Mouse (Mus musculus) c-Kit-positive CD71-positive TER-119-positive erythroid progenitor cells, embryonic 14.5 days (primary cell): ENCODE data around the gene Lrrn4cl.
"Not testable (repeated sequence)": the region's sequence is repeated elsewhere in the genome, so short reads cannot be mapped to it uniquely, and the experiment has no call there.

Experiments
- DNase-seq: peaks from one replicate; pipeline ENCODE4 v3.0.0-alpha.2; 2013; ENCODE audit warnings: low spot score

The Lrrn4cl gene

DNA sequence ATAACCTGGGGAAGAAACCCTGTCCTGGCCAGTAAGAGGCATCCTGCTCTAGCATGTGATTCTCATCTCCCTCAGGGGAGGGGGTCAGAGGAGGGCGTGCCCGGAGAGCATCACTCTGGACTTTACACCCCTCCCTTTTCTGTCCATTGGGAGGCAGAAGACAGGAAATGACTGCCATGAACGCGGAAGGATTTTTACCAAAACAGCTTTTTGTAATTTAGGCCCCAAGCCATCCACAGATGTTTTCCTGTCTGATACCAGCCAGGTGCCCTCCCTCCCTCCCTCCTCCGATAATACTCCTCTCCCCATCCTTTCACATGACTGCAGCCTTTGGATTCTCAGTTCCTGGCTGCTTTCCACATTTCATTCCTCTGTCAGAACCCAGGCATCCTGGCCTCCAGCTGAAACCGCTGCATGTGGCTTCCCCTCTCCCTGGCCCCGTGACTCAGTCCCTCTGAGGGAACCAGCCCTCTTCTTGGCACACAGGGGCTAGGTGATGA lies at the start of gene Lrrn4cl:
Lrrn4cl (plus strand) TSS at position 367 of the 500 bp plus-strand sequence.
- no peak for DNase-seq

GRCm38 (mm10) chr19:8802130-8802821 lies 48.3 kb upstream of the Lrrn4cl start, which contains the start of gene Zbtb3:
TSS of gene Zbtb3 (plus strand) at chr19:8802555.
- DNase-seq = peak; percentile 98

- no peak for DNase-seq
Measured at GRCm38 (mm10) chr19:8803204-8803780, 47.3 kb upstream of the Lrrn4cl start.

GRCm38 (mm10) chr19:8803879-8804660 lies 46.5 kb upstream of the Lrrn4cl start:
- DNase-seq = no peak

GRCm38 (mm10) chr19:8806810-8807209 lies 43.8 kb upstream of the Lrrn4cl start:
- no peak for DNase-seq

DNA sequence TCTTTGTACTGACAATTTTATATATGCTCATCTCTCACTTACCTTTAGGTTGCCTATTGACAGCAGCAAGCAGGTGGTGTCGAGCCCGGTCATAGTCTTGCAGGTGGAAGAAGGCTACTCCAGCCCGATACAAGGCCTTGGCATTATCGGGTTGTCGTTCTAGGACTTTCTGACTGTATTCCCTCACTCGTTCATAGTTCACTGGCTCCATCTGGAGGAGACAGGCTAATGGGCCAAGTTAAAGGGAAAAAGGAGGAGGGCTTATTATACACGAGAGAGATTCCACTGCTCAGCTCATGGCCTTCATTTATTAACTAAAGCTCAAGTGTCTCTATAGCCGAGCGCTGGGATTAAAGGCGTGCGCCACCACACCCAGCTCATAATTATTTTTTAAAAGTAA lies 34.8 kb upstream of the Lrrn4cl start:
- DNase-seq = no peak

DNA sequence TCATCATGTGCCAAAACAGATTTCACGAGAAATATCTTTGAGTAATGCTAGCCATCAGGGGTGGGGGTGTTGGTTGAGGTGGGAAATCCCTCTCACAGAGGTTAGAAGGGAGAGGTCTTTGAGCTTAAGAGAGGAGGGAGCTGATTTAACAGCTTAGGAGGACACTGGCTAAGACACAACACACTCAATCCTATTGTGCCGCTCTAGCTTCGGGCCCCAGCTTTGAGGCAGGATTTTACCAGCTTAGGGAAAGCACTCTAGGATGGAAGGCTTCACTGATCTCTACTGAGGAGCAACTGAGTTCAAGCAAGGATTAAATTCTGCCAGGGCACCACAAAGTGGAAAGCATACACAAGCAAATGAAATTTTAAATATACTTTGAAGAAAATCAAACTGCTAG lies 33.6 kb upstream of the Lrrn4cl start:
- no peak for DNase-seq

- DNase-seq = no peak
Measured at GRCm38 (mm10) chr19:8818301-8818798, 32.2 kb upstream of the Lrrn4cl start.

DNA sequence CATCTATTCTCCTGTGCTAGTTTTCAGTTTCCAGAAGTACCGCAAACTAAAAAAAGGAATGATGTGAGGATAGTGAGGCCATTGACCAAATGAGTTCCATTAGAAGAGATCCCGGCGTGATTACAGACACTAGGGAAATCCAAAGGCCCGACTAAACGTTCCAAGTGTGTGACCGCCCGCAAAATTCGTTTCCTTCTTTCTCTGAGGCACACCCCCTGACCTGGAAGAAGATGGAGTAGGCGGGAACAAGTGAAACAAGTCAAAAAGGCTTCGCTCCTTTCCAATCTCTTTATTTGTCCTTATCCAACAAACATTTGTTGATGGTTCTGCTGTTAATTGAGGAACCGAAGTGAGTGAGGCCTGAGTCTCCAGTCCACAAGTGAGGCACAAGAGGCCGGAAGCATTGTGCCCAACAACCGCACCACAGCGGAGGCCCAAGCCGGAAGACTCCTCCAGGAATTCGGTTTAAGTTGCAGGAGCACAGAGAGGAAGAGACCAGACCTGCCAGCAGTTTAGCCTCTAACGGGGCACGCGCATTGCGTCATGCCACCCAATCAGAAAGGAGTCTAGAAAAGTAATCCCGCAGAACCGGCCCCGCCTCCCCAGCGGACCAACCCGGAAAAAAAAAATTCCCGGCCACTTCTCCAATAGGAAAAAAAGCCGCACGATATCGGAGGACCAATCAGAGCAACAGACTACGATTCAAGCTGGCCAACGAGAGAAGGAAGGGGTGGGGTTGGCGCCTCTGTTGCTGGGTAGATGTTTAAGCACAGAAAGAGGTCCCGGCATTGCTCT lies 31.6 kb upstream of the Lrrn4cl start, which contains the start of gene Ttc9c:
Ttc9c (minus strand) TSS at position 533 of the 795 bp plus-strand sequence.
- DNase-seq = peak; percentile 96

GRCm38 (mm10) chr19:8819596-8820423 lies 30.8 kb upstream of the Lrrn4cl start, which contains the start of gene Hnrnpul2:
TSS of gene Hnrnpul2 (plus strand) at chr19:8820010.
- peak; percentile 95 for DNase-seq

- DNase-seq = no peak
Measured at GRCm38 (mm10) chr19:8820424-8820956, 30.1 kb upstream of the Lrrn4cl start.

DNA sequence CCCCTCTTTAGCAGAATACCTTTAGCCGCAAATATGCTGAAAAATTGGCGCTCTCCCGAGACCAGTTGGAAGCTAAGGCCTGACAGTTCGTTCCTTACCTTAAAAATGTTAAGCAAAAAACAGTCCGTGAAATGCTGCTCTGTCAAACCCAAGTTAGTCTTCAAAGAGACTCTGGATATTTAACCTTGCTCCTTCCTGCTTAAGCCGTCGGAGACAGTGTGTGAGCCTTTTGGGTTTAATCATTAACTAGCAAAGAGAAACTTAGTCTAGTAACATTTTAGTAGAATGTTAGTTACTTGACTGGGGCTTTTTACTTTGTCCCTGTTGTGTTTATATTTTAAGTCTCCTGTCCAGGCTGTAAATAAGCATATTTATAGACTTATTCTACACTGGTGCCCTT lies 29.4 kb upstream of the Lrrn4cl start:
- no peak for DNase-seq

DNA sequence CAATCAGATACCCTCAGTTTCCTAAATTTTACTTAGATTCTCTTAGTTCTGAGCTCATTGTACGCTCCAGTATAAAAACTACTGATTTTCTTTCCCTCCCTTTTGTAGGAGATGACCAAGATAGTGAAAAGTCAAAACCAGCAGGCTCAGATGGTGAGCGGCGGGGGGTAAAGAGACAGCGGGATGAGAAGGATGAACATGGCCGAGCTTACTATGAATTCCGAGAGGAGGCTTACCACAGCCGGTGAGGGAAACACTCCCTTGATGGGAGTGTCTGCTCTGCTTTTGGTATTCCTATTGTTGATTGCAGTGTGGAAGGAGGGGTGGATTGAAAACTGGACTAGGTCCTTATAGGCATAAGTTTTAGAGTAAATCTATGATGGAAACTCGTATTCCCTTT lies 27.9 kb upstream of the Lrrn4cl start:
- no peak for DNase-seq

DNA sequence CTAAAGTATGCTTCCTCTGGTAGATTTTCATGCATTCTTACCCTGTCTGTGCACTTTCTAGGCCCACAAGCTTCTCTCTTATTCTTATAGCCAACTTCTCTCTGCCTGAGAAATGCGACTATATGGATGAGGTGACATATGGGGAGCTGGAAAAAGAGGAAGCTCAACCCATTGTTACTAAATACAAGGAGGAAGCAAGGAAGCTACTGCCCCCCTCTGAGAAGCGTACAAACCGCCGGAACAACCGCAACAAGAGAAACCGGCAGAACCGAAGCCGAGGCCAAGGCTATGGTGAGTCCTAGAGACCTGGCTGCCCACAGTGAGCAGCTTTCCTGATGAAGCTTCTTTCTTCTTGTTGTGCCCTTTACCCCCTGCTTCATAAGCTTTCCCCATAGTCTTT lies 20.9 kb upstream of the Lrrn4cl start, which contains the start of gene AC129217.1:
AC129217.1 (plus strand) TSS at position 114 of the 400 bp plus-strand sequence.
- no peak for DNase-seq

DNA sequence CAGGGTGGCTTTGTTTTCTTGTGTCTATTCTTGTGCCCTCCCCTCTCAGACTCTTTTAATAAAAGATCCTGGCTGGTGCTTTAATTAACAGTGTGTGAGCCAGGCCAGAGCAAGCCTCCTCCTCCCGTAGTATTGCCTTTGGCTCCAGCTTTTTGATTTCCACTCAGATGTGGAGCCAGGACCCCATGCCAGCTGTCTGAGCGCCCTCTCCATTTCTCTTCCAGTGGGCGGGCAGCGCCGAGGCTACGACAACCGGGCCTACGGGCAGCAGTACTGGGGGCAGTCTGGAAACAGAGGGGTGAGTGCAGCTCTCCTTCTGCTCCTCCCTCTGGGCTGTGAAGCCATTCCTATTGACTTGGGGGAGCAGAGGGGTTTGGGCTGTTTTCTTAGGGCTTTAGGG lies 19.9 kb upstream of the Lrrn4cl start:
- DNase-seq = no peak

- DNase-seq = no peak
Measured at GRCm38 (mm10) chr19:8831262-8831661, 19.3 kb upstream of the Lrrn4cl start.

DNA sequence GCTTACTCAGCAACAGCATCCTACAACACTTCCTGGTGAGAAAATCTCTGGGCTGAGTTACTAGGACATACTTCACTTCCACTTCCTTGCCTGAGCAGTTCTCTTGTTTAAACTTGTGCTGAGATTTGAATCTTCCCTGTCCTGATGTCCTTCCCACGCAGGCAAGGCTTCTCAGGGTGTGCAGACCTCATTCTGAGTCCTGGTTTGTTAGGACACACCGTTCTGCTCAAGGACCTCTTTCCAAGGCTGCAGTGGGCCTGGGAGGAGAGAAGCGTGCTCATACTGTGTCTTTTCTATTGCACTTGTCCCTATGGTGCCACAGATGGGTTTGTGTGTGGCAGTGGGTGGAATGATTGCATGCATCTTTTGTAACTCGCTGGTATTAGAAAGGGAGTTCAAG lies 17.6 kb upstream of the Lrrn4cl start:
- DNase-seq = no peak

GRCm38 (mm10) chr19:8836327-8836726 lies 14.2 kb upstream of the Lrrn4cl start:
- not testable (repeated sequence) for DNase-seq

- DNase-seq = peak; percentile 76
Measured at GRCm38 (mm10) chr19:8837251-8837791, 13.2 kb upstream of the Lrrn4cl start, which contains the start of gene Bscl2. TSS of gene Bscl2 (plus strand) at chr19:8837467.
